Comparison of ENCODE assay signal across 8 mouse cellular contexts in the genomic region with DNA sequence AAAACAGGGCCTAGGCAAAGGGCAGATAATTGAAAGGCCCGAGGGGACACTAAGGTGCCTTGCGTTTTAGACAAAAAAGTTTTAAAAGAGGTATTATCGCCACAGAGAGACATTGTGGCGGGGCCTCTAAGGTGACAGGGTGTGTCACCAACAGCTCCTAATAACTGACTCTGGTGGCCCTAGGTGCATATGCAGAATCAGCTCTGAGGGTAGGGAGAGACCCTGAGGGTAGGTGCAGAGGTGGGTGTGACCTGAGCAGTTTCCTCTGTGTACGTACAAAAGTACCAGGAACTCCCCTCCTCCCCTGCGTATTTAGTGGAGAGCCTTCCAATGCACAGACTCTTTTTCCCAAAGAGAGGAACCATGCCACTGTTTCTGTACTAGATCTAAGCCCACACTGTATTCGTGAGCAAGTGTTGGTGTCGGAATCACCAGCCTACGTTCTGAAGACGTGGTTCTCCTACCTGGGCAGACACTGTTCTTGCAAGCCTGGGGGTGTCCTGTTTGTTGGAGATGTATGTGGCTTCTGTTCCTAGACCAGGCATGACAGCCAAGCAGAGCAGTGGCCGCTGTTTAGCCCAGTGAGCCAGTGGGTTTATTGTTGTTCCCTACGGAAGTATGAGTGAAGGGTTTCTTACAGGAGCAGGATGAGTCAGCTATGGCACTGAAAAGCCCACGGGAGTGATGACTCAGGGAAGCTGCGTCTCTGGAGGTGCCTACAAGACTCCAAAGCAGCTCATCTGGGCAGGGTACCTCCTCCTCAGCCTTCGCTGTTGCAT. TPM values are rescaled to one million over a fixed set of nuclear protein-coding genes. Genes with fewer than 3 reads are reported as not detected.
DNase-seq lines count a peak whose midpoint lies in the region; ATAC-seq and TF ChIP-seq lines count a peak whose summit lies in the region.

No protein-coding gene starts in this region.

- DNase-seq in layer of hippocampus, adult 2 months (ENCODE audit: low spot score in 2 of 2) = peak in 1 of 2 experiments; percentile 26
- no peak for DNase-seq in layer of hippocampus, postnatal 10 days (ENCODE audit: low spot score in 2 of 2)
- peak; percentile 15 for DNase-seq in MEL-GATA-1-ER (ENCODE audit: extremely low read depth, low read depth)
- DNase-seq in embryonic facial prominence, embryonic 14.5 days (ENCODE audit: low spot score) = no peak
- DNase-seq in hindbrain, postnatal 0 days (ENCODE audit: low spot score) = no peak
- no peak for DNase-seq in urinary bladder, postnatal 36 days (ENCODE audit: low spot score in 2 of 2)
- no peak for DNase-seq in retina, embryonic 14.5 days (ENCODE audit: low spot score)

- 49% methylated on average over 15 of the region's 15 CpGs for WGBS in embryonic facial prominence, embryonic 14.5 days
- WGBS in hindbrain, postnatal 0 days = 55% methylated on average over 15 of the region's 15 CpGs

- no peak for TF ChIP-seq CTCF in layer of hippocampus, adult 2 months (conservative IDR thresholded peaks at IDR 0.05)
- TF ChIP-seq CTCF in hindbrain, postnatal 0 days (IDR thresholded peaks at IDR 0.05; ENCODE audit: low read depth) = no peak

- H3K9ac ChIP-seq in embryonic facial prominence, embryonic 14.5 days (ENCODE audit: low read depth, low read length) = peak overlapping the region; percentile 69
- H3K9ac ChIP-seq in hindbrain, postnatal 0 days (replicated peaks; ENCODE audit: low read length) = peak overlapping the region; percentile 71

- H3K36me3 ChIP-seq in embryonic facial prominence, embryonic 14.5 days (ENCODE audit: control insufficient read depth, insufficient read depth, low read length) = peaks cover 26% of the 10 kb centered on the region
- no peaks in the 10 kb centered on the region for H3K36me3 ChIP-seq in hindbrain, postnatal 0 days (ENCODE audit: insufficient read depth, low read length)

- no peaks in the 10 kb centered on the region for H3K27me3 ChIP-seq in embryonic facial prominence, embryonic 14.5 days (replicated peaks; ENCODE audit: control insufficient read depth, insufficient read depth, low read length)
- H3K27me3 ChIP-seq in hindbrain, postnatal 0 days (ENCODE audit: insufficient read depth, low read length) = no peaks in the 10 kb centered on the region

- H3K9me3 ChIP-seq in embryonic facial prominence, embryonic 14.5 days (ENCODE audit: control insufficient read depth, low read length) = peaks cover 13% of the 10 kb centered on the region; the same call in 1 of the 2 replicates
- H3K9me3 ChIP-seq in hindbrain, postnatal 0 days (ENCODE audit: low read length) = peaks cover 3% of the 10 kb centered on the region; the same call in 1 of the 2 replicates

- H3K27ac ChIP-seq in layer of hippocampus, adult 2 months = peak overlapping the region; percentile 93; the same call in 1 of the 2 replicates
- peak overlapping the region; percentile 82 for H3K27ac ChIP-seq in embryonic facial prominence, embryonic 14.5 days (replicated peaks; ENCODE audit: low read depth, low read length)
- peak overlapping the region; percentile 79 for H3K27ac ChIP-seq in hindbrain, postnatal 0 days

- H3K4me1 ChIP-seq in embryonic facial prominence, embryonic 14.5 days (ENCODE audit: control insufficient read depth, insufficient read depth, low read length) = peaks cover 9% of the 10 kb centered on the region
- H3K4me1 ChIP-seq in hindbrain, postnatal 0 days (ENCODE audit: insufficient read depth, low read length) = peaks cover 10% of the 10 kb centered on the region; the same call in 1 of the 2 replicates

- H3K4me3 ChIP-seq in layer of hippocampus, adult 2 months = peak overlapping the region; percentile 95
- peak overlapping the region; percentile 62 for H3K4me3 ChIP-seq in embryonic facial prominence, embryonic 14.5 days (ENCODE audit: low read depth, low read length)
- peak overlapping the region; percentile 73 for H3K4me3 ChIP-seq in hindbrain, postnatal 0 days (ENCODE audit: low read length)

- peak overlapping the region; percentile 82 for H3K4me2 ChIP-seq in embryonic facial prominence, embryonic 14.5 days (ENCODE audit: low read depth, low read length)
- H3K4me2 ChIP-seq in hindbrain, postnatal 0 days (ENCODE audit: low read depth, low read length) = peak overlapping the region; percentile 71

- no peak for ATAC-seq in embryonic facial prominence, embryonic 14.5 days (ENCODE audit: low read depth)
- ATAC-seq in hindbrain, postnatal 0 days = peak; percentile 22; the same call in 1 of the 2 replicates
- ATAC-seq in megakaryocyte progenitor cell, adult 5-6 weeks (replicated peaks; ENCODE audit: poor library complexity) = peak; percentile 7

RNA-seq across cellular contexts. Expression of gene Zfp180, which starts 0.9 kb away (rescaled TPM):
- 10 to 100 TPM; 44.0 to 45.5 TPM for total RNA-seq in layer of hippocampus, adult 2 months (2021)
- 10 to 100 TPM; 31.3 to 31.4 TPM for total RNA-seq in layer of hippocampus, postnatal 10 days (2021)
- polyA plus RNA-seq in embryonic facial prominence, embryonic 14.5 days (2014; fragmentation: Nextera tagmentation; extraction: Ambion mirVana) = 21.3 and 22.0 TPM in 2 replicates
- 23.7 and 29.1 TPM in 2 replicates for total RNA-seq in hindbrain, postnatal 0 days (2014; rRNA removed)
- 18.6 and 19.5 TPM in 2 replicates for polyA plus RNA-seq in hindbrain, postnatal 0 days (2015; fragmentation: Nextera tagmentation; extraction: Ambion mirVana)
- total RNA-seq in megakaryocyte progenitor cell, adult 5-6 weeks (2015) = 14.2 and 16.3 TPM in 2 replicates
- total RNA-seq in megakaryocyte progenitor cell, adult 5-6 weeks (2017) = 14.1 and 16.7 TPM in 2 replicates

RNA-seq across cellular contexts. Expression of gene Zfp112, which starts 29.5 kb away (rescaled TPM):
- total RNA-seq in layer of hippocampus, adult 2 months (2021) = 10 to 100 TPM; 10.4 to 13.9 TPM
- 1 to 10 TPM; 7.2 to 7.7 TPM for total RNA-seq in layer of hippocampus, postnatal 10 days (2021)
- 4.3 and 6.1 TPM in 2 replicates for polyA plus RNA-seq in embryonic facial prominence, embryonic 14.5 days (2014; fragmentation: Nextera tagmentation; extraction: Ambion mirVana)
- 5.0 and 7.3 TPM in 2 replicates for total RNA-seq in hindbrain, postnatal 0 days (2014; rRNA removed)
- polyA plus RNA-seq in hindbrain, postnatal 0 days (2015; fragmentation: Nextera tagmentation; extraction: Ambion mirVana) = 4.1 and 4.5 TPM in 2 replicates
- 0.94 and 1.1 TPM in 2 replicates for total RNA-seq in megakaryocyte progenitor cell, adult 5-6 weeks (2015)
- total RNA-seq in megakaryocyte progenitor cell, adult 5-6 weeks (2017) = 0.21 and 0.71 TPM in 2 replicates

RNA-seq across cellular contexts. Expression of gene Vmn1r183, which starts 29.6 kb away (rescaled TPM):
- total RNA-seq in layer of hippocampus, adult 2 months (2021) = not detected
- total RNA-seq in layer of hippocampus, postnatal 10 days (2021) = not detected
- polyA plus RNA-seq in embryonic facial prominence, embryonic 14.5 days (2014; fragmentation: Nextera tagmentation; extraction: Ambion mirVana) = not detected in 2 replicates
- total RNA-seq in hindbrain, postnatal 0 days (2014; rRNA removed) = not detected in 2 replicates
- polyA plus RNA-seq in hindbrain, postnatal 0 days (2015; fragmentation: Nextera tagmentation; extraction: Ambion mirVana) = not detected in 2 replicates
- total RNA-seq in megakaryocyte progenitor cell, adult 5-6 weeks (2015) = not detected in 2 replicates
- total RNA-seq in megakaryocyte progenitor cell, adult 5-6 weeks (2017) = not detected in 2 replicates

RNA-seq across cellular contexts. Expression of gene Zfp235, which starts 51.3 kb away (rescaled TPM):
- total RNA-seq in layer of hippocampus, adult 2 months (2021) = 10 to 100 TPM; 21.1 to 21.8 TPM
- total RNA-seq in layer of hippocampus, postnatal 10 days (2021) = 10 to 100 TPM; 18.5 to 20.5 TPM
- 17.2 and 18.3 TPM in 2 replicates for polyA plus RNA-seq in embryonic facial prominence, embryonic 14.5 days (2014; fragmentation: Nextera tagmentation; extraction: Ambion mirVana)
- total RNA-seq in hindbrain, postnatal 0 days (2014; rRNA removed) = 17.0 and 19.6 TPM in 2 replicates
- polyA plus RNA-seq in hindbrain, postnatal 0 days (2015; fragmentation: Nextera tagmentation; extraction: Ambion mirVana) = 20.0 and 20.4 TPM in 2 replicates
- total RNA-seq in megakaryocyte progenitor cell, adult 5-6 weeks (2015) = 9.1 and 10.3 TPM in 2 replicates
- total RNA-seq in megakaryocyte progenitor cell, adult 5-6 weeks (2017) = 6.4 and 7.9 TPM in 2 replicates
